Mouse (Mus musculus) kidney, postnatal 10 days (tissue): ENCODE measurements at regions not wholly inside any gene's neighbourhood (a gene's known extent, or its start where the extent isn't known, plus 50 kb on each side); places are given as distances from the start of the nearest gene placed in this dataset.

Source experiments
- DNase-seq: peaks from one replicate; pipeline ENCODE4 v3.0.0; 2021; ENCODE audit warnings: mixed read lengths

DNA sequence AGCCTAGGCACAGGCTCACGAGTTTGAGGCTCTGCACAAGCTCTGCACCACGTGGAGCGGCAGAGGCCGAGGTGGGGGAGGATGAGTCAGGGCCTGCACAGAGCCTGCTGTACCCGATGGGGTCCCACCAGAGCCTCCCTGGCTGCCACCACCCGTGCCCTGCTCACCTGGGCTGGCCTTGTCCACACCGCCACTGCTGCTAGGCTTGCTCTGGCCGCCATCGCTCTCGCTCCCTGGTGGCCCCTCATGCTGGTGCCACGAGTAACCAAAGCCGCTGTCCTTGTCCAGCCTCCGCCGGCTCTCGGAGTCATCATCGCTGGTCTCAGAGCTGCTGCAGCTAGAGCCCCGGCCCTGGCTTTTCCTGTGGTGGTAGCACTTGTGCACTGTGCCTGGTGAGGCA is 386.8 kb downstream of the Gm8797 start:
- DNase-seq: no peak

DNA sequence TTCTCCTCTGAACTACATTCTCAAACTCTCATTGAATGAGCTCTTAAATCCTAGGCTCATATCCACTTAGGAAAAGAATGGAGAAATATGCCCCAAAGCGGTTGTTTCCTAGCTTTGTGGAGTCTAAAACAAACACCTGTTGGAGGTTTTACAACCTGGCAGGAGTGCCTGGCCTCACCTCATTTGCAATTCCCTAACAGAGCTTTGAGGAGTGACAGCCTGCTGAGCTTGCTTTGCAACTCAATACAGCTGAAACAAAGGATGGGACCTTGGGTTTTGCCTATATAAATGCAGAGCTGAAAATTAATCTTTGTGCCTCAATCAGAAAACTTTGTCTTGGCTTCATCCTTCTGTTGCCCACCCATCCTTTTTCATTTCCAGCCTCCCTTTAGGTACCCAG is 423.2 kb downstream of the Gm8797 start:
- no peak for DNase-seq

DNA sequence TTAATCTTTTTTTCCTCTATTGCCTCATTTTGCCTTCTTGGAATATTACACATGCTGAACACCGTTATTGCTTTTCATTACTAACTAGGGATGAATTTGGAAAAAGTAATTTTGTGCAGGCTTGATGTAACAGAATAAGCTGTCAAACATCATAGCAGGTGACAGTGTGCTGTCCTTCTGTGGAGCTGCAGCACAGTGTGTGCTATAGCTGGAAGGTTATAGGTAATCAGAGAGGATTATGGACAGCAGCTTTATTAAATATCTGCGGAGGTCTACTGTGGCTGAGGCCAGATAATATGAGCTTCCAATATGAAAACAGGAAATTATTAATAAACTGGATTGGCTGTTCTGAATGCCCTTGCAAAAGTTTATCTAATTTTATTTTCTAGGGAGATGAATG is 431.9 kb downstream of the Gm8797 start:
- DNase-seq: no peak

DNA sequence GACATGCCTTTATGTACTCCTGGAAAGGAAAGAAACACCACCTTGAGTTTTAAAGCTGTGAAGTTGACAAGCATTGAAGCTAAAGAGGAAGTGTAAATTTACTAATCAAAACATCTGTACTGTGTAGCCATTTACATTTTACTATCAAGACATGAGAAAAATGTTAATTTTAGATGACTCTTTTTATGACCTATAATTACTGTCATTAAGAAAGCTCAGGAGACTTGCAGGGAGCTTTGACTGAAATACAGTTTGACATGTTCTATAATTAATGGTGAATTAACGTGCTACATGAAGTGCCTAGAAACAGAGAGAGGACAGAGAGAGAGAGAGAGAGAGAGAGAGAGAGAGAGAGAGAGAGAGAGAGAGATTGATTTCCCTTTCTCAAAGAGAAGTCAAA is 432.8 kb downstream of the Gm8797 start:
- no peak for DNase-seq

DNA sequence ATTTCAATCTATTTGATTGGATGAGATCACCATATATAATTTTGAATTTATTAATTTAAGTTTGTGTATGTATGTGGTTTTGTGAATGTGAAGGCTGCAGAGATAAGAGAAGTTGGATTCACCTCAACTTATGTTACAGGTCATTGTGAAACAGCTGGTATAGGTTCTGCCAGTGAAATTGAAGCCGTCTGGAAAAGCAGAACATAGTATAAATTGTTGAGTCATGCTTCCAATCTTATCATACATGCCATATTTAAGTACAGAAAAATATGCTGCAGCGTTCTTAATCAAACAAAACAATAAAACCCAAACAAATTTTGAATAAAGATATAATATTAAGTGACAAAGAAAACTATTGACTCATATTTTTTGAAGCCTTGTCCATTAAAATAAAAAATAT is 415.6 kb downstream of the 1700008P02Rik start:
- no peak for DNase-seq

DNA sequence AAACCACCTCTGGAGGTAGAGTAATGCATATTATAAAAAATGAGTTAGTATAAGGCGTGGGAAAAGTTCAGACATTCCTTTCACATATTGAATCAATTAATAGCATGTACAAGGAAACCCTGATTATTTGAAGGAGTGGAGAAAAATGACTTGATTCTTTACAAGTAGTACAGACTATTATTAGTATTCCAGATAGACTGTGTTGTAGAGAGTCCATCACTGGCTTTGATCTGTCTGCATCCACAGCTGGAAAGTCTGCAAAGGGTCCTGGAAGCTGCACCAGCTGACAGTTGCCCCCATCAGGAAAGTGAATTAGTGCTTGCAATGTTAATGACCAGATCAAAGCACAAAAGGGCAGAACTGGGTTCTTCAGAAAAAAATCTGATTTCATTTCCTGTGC is 391.6 kb downstream of the 1700008P02Rik start:
- no peak for DNase-seq
